Mouse (Mus musculus) left cerebral cortex, postnatal 25 days (tissue): ENCODE measurements around the gene Add2. TPM values are rescaled to one million over a fixed set of nuclear protein-coding genes. Genes with fewer than 3 reads are reported as not detected.

Experiments used
- DNase-seq, 2 experiments: peaks; one replicate each; pipeline ENCODE4 v3.0.0; 2022; ENCODE audit warnings: low spot score in 2 of 2, mixed read lengths in 1 of 2
- intact Hi-C: fragments of 180-260 bp; cut with DNase I; formaldehyde crosslinking; loops from one replicate; pipeline ENCODE4 v1.15.1; 2025
- total RNA-seq, 2 experiments: library from RNA; stranded (reverse); gene quantifications; 2 replicates each; pipeline ENCODE4 v1.2.3; 2021

The Add2 gene
- total RNA-seq, 2 experiments from 2014 or later: 232 to 242 TPM

GRCm38 (mm10) chr6:86038901-86039300 lies 10.4 kb downstream of the Add2 start:
- intact Hi-C loops: loop anchor here (1.0 to 2.0 kb wide), 2 partner anchors 30 to 48 kb away; no protein-coding TSS in a partner anchor
- peak; percentile 42 to 81 for DNase-seq

GRCm38 (mm10) chr6:86040140-86040539 lies 11.7 kb downstream of the Add2 start:
- intact Hi-C loops: no loop called here
- DNase-seq: peak; percentile 22 to 80

- intact Hi-C loops: no loop called here
- DNase-seq: no peak
These were observed 19.0 kb downstream of the Add2 start for GRCm38 (mm10) chr6:86047510-86047909.

GRCm38 (mm10) chr6:86048509-86048908 lies 20.0 kb downstream of the Add2 start:
- DNase-seq: peak; percentile 79 to 97
- intact Hi-C loops: no loop called here

- intact Hi-C loops: no loop called here
- DNase-seq: no peak
These were observed 22.2 kb downstream of the Add2 start for GRCm38 (mm10) chr6:86050586-86051268.

- intact Hi-C loops: no loop called here
- DNase-seq: no peak
These were observed 23.6 kb downstream of the Add2 start for GRCm38 (mm10) chr6:86052032-86052459.

GRCm38 (mm10) chr6:86052556-86052955 lies 24.1 kb downstream of the Add2 start:
- no peak for DNase-seq
- intact Hi-C loops: no loop called here

- DNase-seq: no peak
- intact Hi-C loops: no loop called here
These were observed 24.6 kb downstream of the Add2 start for GRCm38 (mm10) chr6:86053099-86053498.

GRCm38 (mm10) chr6:86053594-86053993 lies 25.1 kb downstream of the Add2 start:
- intact Hi-C loops: no loop called here
- DNase-seq: no peak

- intact Hi-C loops: no loop called here
- DNase-seq: no peak
These were observed 30.0 kb downstream of the Add2 start for GRCm38 (mm10) chr6:86058475-86058874.

- intact Hi-C loops: no loop called here
- DNase-seq: peak in 1 of 2 experiments; percentile 69
These were observed 30.8 kb downstream of the Add2 start for GRCm38 (mm10) chr6:86059151-86059853.

GRCm38 (mm10) chr6:86060170-86060569 lies 31.7 kb downstream of the Add2 start:
- peak in 1 of 2 experiments; percentile 69 for DNase-seq
- intact Hi-C loops: no loop called here

- intact Hi-C loops: no loop called here
- no peak for DNase-seq
These were observed 33.7 kb downstream of the Add2 start for GRCm38 (mm10) chr6:86062226-86062625.

- DNase-seq: no peak
- intact Hi-C loops: no loop called here
These were observed 34.2 kb downstream of the Add2 start for GRCm38 (mm10) chr6:86062684-86063083.

GRCm38 (mm10) chr6:86064318-86065016 lies 36.0 kb downstream of the Add2 start:
- DNase-seq: peak; percentile 84 to 95
- intact Hi-C loops: loop anchor here (5.0 kb wide), 1 partner anchor 38 kb away; no protein-coding TSS in a partner anchor

GRCm38 (mm10) chr6:86066727-86067126 lies 38.2 kb downstream of the Add2 start:
- DNase-seq: no peak
- intact Hi-C loops: loop anchor here (5.0 kb wide), 1 partner anchor 36 kb away; no protein-coding TSS in a partner anchor

- intact Hi-C loops: loop anchor here (5.0 kb wide), 1 partner anchor 35 kb away; no protein-coding TSS in a partner anchor
- DNase-seq: peak in 1 of 2 experiments; percentile 81
These were observed 38.7 kb downstream of the Add2 start for GRCm38 (mm10) chr6:86067145-86067544.

- peak in 1 of 2 experiments; percentile 85 for DNase-seq
- intact Hi-C loops: loop anchor here (2.0 to 5.0 kb wide), 3 partner anchors 30 to 38 kb away; no protein-coding TSS in a partner anchor
These were observed 40.5 kb downstream of the Add2 start for GRCm38 (mm10) chr6:86069009-86069408.

- no peak for DNase-seq
- intact Hi-C loops: loop anchor here (2.0 to 5.0 kb wide), 3 partner anchors 31 to 39 kb away; no protein-coding TSS in a partner anchor
These were observed 41.4 kb downstream of the Add2 start for GRCm38 (mm10) chr6:86069856-86070255.

- DNase-seq: no peak
- intact Hi-C loops: no loop called here
These were observed 41.8 kb downstream of the Add2 start for GRCm38 (mm10) chr6:86070277-86070676.
